Mouse (Mus musculus) T-helper 2 cell (primary cell): ENCODE measurements at regions not wholly inside any gene's neighbourhood (a gene's known extent, or its start where the extent isn't known, plus 50 kb on each side); places are given as distances from the start of the nearest gene placed in this dataset.

Experiments
- in situ Hi-C: fragments of 300-600 bp; cut with MboI, MseI; formaldehyde crosslinking; loops from one replicate; pipeline ENCODE4 v1.15.1; 2025; ENCODE audit warnings: high pct_unique_total_duplicates

- in situ Hi-C loops: no loop called here
Observed at GRCm38 (mm10) chr4:7144215-7144614, 1094.6 kb downstream of the Car8 start.

- in situ Hi-C loops: no loop called here
Observed at GRCm38 (mm10) chr4:7143676-7144075, 1095.2 kb downstream of the Car8 start.

GRCm38 (mm10) chr4:7142781-7143180 is 1096.1 kb downstream of the Car8 start:
- in situ Hi-C loops: no loop called here

GRCm38 (mm10) chr4:7112159-7112558 is 1126.7 kb downstream of the Car8 start:
- in situ Hi-C loops: no loop called here

- in situ Hi-C loops: no loop called here
Observed at GRCm38 (mm10) chr4:7092957-7093356, 1145.9 kb downstream of the Car8 start.

- in situ Hi-C loops: no loop called here
Observed at GRCm38 (mm10) chr4:7091201-7091814, 1147.5 kb downstream of the Car8 start.
